Mouse (Mus musculus) adrenal gland, adult 8-10 months (tissue): ENCODE data around the gene Podn. TPM values are rescaled to one million over a fixed set of nuclear protein-coding genes. Genes with fewer than 3 reads are reported as not detected.

Source experiments
- DNase-seq: peaks from one replicate; pipeline ENCODE4 v3.0.0; 2022
- total RNA-seq, 4 experiments: library from RNA; stranded (reverse); gene quantifications; 2 replicates each; pipeline ENCODE4 v1.2.4; 2022

The Podn gene
- total RNA-seq, 4 experiments from 2014 or later, result 7.6 to 17.0 (median 11.0) TPM

GRCm38 (mm10) chr4:107998641-107999332 is 97.5 kb downstream of the Podn start:
- DNase-seq, result no peak

DNA sequence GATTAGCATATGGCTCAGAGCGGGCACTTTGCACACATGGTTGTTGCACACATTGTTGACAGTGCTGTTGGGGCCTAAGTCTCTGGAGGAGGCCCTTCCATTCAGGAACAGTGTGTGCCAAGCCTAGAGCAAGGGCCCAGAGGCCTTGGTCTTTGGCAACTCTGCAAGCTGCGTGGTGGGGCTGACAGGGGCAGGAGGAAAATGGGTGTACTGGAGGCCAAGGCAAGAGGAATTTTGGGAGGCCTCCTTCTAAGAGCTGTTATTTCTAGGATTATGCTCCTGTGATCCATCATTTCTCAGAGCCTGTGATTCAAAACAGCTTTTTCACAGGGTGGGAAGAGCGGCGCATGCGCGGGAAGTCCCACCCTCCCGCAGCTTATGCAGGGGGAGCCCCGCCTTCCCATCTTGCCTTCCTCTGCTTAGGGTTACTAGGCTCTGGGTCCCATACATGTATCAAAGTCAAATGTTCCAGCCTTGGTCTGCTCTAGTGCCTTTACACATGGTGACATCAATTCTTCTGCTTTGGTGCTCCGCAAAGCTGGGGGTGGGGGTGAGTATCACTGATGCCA is 99.7 kb downstream of the Podn start:
- DNase-seq, result no peak

- no peak for DNase-seq
Measured at GRCm38 (mm10) chr4:107995727-107996126, 100.5 kb downstream of the Podn start.

DNA sequence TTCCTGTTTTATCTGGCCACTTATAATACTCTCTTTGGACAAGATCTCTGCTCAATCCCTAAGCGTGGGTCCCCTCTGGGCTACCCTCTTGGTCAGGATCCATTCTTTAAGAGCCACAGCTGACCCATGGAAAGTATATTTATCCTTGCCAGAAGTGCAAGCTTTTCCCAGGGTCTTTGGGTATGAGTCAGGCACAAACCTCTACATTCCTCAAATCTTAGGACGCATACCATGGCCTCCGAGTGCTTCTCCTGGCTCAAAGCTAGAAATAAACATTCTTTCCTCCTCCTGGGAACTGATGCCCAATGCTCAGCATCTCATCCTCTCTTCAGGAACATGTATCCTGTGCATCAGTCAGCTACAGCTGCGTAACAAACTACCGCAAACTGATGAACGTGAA is 101.2 kb downstream of the Podn start:
- no peak for DNase-seq

DNA sequence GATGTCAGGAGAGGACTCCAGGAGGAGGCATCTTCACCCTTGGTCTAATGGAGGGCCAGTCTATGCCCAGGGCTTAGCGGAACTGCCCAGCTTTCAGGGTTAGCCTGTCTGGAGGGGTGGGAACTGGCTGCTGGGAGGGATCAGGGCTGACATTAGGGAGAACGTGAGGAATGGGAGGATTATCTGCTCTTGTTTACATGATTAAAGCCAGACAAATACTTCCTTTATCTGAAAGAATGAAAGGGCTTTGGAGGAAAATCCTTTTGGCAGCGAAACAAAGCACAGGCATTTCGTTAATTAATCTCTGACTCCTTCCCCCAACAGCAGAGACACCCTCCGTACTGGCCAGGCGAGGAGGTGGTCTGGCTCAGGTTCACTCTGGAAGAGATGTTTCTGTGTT is 104.4 kb downstream of the Podn start:
- DNase-seq, result no peak

DNA sequence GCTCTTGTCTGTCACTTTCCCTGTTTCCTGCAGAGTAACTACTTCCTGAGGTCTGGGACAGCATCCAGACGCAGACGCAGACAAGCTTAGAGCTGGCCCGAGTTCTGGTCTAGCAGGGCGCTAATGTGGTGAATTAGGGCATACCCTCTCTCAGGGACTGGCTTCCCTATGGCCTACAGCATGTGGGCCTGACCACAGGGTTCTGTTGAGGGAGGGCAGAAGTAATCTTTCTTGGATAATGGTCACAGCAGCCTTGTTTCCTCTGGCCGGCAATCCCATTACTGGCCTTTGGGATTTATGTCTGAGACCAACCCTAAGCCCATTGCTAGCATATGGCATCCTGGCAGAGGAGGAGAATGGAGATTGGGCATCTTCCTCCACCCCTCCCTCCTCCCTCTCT is 105.4 kb downstream of the Podn start:
- DNase-seq, result no peak

- DNase-seq, result no peak
Measured at GRCm38 (mm10) chr4:107988931-107989330, 107.3 kb downstream of the Podn start.

DNA sequence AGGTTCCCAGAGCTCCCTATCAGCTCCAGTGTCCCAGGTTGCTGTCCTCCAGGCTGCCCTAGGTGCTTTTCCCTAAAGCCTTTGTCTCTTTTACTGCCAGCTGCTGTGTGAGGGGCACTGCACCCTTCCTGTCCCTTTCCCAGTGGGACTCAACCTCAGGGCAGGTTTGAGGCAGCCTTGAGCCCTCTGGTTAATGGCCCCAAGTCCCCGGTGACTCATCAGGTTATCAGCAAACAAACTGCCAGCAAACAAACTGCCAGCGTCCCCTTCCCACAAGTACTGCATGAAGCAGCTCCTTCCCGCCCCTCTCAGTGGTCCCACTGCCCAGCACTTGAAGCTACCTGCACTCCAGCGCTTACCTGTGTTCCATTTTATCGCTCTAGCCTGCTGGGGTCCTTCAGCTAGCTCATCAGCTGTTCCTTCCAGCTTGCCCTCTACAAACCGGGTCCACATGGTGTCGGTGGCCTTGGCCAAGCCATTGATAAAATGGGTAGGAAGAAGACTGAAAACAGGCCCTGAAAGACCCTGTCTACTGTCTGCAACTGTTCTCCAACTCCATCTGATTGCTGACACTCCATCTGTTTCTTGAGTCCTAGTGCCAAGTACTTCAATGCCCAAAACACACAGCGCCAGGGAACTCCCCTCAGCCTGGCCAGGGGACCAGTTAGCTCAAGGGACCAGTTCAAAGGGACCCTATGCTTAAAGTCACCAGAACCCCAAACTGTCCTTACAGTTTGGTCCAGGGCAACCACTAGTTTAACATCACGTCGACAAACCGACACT is 109.7 kb downstream of the Podn start:
- no peak for DNase-seq

DNA sequence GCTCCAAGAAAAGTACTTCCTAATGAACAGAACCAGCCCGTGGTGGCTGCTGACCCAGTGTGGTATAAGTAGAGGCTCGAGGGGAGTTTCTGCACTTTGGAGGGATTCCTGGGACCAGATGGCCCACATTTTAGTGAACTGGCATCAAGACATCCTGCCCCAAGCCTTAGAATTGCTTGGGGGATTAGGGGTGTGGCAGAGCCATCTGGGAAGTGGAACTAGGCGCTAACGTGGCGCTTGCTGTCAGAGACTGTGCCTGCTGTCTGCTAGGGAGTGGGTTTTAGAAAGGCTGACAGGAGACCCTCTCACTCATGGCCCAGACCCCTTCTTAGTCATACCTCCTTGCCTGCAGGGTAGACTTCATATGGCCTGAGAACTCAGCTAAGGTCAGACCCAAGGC is 110.4 kb downstream of the Podn start:
- DNase-seq, result no peak

DNA sequence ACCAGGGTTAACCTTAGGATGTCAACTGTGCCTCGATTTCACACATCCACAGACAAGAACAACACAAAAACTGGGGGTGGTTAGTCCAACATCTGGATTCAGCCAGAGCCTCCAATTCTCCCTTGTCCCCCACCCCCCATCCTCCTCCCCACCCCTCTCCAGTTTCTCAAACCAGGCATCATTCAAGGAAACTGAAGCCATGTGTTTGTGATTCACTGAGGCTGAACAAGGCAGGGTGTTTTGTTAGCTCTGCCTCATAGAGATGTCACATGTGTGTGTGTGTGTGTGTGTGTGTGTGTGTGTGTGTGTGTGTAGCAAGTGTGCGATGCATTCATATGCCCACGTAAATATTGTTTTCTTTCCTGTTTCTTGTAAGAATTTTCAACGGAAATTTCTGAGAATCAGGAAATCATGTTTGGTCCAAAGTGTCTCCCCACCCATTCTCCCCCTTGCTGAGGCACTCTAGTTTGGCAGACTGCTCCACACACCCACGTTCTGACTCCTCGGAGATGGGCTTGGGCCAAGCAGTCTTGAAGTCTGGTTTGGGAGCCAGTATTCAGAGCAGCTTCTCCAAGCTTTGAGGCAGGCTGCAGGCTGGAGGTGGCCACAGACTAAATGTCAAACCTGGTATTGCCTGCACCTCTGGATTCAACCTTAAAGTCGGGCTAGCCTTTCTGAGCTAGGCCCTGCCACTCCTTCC is 111.8 kb downstream of the Podn start:
- DNase-seq, result peak; percentile 19

DNA sequence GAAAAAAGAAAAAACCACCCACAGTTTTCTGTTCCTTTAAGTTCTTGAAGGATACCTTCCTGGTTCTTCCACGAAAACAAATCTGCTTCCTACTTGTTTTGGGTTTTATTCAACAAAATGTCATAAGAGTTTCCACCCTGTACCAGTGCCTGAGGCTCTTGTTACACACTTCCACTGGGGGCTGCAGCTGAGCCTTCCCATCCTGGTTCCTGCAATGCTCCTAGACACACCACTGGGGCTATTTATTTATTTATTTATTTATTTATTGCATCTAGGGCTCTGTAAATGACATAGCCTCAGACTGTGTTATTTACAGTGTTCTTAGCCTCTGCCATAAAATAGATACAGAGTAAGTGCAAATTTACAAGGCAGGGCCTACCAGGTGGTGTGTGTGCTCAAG is 112.5 kb downstream of the Podn start:
- DNase-seq, result no peak

GRCm38 (mm10) chr4:107980002-107980600 is 116.1 kb downstream of the Podn start:
- no peak for DNase-seq

DNA sequence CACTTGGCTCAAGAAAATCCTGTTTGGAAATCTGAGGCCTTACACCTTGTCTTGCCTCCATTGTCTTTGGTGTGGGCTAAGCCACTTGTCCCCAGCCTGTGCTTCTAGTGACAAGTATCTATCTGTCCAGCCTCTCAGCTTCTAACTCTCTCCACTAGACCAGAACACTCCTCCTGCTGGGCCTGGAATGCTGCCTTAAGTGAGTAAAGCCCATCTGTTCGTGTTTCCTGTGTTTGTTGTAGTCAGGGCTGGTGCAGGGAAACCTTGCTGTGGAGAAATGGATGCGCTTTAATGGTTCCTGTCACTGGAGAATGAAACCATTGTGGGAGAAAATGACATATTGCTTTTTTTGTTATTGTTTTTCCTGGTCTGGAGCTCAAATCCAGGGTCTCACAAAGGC is 116.7 kb downstream of the Podn start:
- no peak for DNase-seq

DNA sequence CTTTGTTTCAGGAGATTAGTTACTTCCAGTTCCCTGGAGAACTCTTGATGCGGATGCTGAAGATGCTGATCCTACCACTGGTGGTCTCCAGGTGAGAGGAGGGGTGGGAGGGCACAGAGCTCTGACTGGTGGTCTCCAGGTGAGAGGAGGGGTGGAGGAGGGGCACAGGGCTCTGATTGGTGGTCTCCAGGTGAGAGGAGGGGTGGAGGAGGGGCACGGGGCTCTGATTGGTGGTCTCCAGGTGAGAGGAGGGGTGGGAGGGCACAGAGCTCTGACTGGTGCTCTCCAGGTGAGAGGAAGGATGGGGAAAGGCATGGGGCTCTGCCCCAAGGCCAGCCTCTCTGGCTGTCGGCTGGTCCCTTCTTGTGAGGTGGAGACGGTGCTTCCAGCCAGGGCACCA is 118.7 kb downstream of the Podn start:
- no peak for DNase-seq

DNA sequence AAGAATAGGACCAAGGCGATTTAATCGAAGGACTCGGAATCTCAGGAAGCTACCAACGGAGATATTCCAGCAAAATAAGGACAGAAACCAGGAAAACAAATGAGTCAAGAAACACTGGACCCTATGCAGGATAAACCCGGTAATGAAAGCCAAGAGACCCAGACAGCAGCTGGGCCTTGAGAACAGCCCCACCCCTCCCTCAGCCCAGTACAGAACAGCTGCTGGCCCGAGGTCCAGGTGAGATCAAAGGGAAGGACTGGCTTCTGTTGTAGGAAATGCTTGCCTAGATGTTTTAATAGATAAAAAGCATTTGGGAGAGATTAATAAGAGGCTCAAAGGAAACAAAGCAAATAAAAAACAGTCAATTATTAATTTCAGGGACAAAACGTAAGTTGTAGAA is 121.2 kb downstream of the Podn start:
- DNase-seq, result no peak

DNA sequence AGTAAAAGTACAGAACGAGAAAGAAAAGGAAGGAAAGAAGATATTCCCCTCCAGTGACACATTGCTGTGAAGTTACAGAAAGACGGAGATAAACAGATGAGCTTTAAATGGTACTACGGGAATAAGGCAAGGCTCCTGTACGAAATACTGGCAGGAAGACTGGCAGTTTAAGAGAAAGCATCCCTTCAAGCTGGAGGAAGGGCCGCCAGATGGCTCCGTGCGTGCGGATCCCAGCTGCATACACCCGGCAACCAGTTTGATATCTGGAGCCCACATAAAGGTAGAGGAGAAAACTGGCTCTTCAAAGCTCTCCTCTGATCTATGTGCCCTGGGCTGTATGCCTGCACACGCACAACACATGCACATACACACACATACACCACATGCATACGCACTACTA is 121.7 kb downstream of the Podn start:
- DNase-seq, result no peak

DNA sequence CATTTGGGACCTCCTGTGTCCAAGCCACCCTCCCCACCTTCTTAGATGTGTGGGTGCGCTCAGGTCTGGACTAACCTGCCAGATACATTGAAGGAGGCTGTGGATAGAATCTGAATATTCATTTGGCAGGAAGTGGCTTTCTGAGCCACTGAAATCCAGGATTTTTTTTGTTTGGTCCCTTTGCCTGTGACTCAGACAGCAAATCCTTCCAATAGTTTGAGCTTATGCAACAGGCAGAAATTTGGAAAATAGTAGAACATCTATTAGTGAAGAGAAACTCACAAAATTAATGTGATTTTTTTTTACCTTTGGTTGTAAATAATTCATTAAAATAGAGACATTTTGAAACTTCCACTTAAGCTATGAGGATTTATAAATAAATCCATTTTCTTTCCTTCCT is 125.1 kb downstream of the Podn start:
- DNase-seq, result no peak

DNA sequence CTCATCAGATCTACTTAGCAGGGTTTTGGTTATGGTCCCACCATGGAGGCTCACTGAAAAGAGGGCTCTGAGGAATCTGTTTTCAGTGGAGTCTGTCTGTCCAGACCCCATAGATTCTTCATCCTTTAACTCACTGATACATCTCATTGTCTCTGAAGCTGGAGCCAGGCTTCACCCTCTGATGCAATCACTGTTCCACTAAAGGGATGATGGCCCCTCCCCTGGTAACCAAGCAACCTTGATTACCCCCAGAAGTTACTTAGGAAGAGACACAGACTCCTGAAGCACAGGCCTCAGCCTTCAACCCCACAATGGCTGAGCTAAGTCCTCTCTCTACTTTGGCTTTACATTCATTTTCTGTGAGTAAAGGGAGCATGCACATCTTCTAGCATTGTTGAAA is 126.5 kb downstream of the Podn start:
- DNase-seq, result no peak

DNA sequence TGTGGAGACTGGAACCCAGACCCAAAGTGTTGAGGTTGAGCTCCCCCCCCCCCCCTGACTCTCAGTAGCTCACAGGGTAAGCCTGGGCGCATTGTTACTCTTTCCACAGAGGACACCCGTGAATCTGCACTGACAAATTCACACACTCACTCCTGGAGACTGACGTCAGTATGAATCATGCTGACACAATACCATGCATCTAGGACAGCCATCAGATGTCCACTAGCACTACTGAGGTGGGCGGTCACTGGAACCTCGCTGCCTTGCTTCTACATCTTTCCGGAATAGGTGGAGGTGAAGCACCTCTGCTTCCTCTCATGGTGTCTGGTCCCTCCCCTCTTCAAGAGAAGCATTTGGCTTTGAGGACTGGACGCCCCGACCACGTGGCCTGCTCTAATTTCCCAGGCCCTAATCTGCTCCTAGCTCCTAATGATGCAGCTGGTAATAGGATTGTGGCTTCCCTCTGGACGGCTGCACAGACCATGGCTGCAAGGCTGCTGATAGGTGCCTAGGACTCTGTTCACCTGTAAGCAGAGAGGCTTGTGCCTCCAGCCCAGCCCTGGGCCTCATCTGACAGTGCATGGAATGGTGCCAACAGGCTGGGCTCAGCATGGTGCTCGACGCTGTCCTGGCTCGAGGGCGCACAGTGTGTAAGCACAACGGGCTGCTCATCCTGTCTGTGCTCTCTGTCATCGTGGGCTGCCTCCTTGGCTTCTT is 128.1 kb downstream of the Podn start, which contains the start of gene Slc1a7:
TSS of gene Slc1a7 (plus strand) at position 367 of the 717 bp plus-strand sequence.
- no peak for DNase-seq

- no peak for DNase-seq
Measured at GRCm38 (mm10) chr4:107966416-107967109, 129.7 kb downstream of the Podn start.
